Mouse (Mus musculus): ENCODE results near the gene Cradd.

Cradd gene

GRCm38 (mm10) chr10:95302211-95303163 lies 21.4 kb downstream of the Cradd start:
- no peak for DNase-seq

- DNase-seq = no peak
Measured at GRCm38 (mm10) chr10:95300178-95300793, 23.6 kb downstream of the Cradd start.

GRCm38 (mm10) chr10:95299808-95300133 lies 24.2 kb downstream of the Cradd start:
- DNase-seq = no peak

GRCm38 (mm10) chr10:95299010-95299807 lies 24.7 kb downstream of the Cradd start:
- DNase-seq = no peak

- no peak for DNase-seq
Measured at GRCm38 (mm10) chr10:95298504-95298903, 25.4 kb downstream of the Cradd start.

GRCm38 (mm10) chr10:95297690-95298104 lies 26.2 kb downstream of the Cradd start:
- no peak for DNase-seq

- DNase-seq = no peak
Measured at GRCm38 (mm10) chr10:95297024-95297423, 26.9 kb downstream of the Cradd start.

GRCm38 (mm10) chr10:95293261-95293660 lies 30.7 kb downstream of the Cradd start:
- no peak for DNase-seq

GRCm38 (mm10) chr10:95292269-95292668 lies 31.7 kb downstream of the Cradd start:
- DNase-seq = no peak

- DNase-seq = peak in 1 of 2 experiments; percentile 32
Measured at GRCm38 (mm10) chr10:95291133-95291876, 32.6 kb downstream of the Cradd start.

- no peak for DNase-seq
Measured at GRCm38 (mm10) chr10:95289819-95290218, 34.1 kb downstream of the Cradd start.

GRCm38 (mm10) chr10:95288206-95288605 lies 35.7 kb downstream of the Cradd start:
- no peak for DNase-seq

GRCm38 (mm10) chr10:95287351-95287750 lies 36.6 kb downstream of the Cradd start:
- DNase-seq = no peak

- DNase-seq = no peak
Measured at GRCm38 (mm10) chr10:95283434-95283833, 40.5 kb downstream of the Cradd start.

- DNase-seq = no peak
Measured at GRCm38 (mm10) chr10:95281996-95282395, 41.9 kb downstream of the Cradd start.

- no peak for DNase-seq
Measured at GRCm38 (mm10) chr10:95281466-95281990, 42.4 kb downstream of the Cradd start.

GRCm38 (mm10) chr10:95280327-95280726 lies 43.6 kb downstream of the Cradd start:
- no peak for DNase-seq

GRCm38 (mm10) chr10:95279459-95279858 lies 44.5 kb downstream of the Cradd start:
- no peak for DNase-seq

GRCm38 (mm10) chr10:95278085-95278484 lies 45.8 kb downstream of the Cradd start:
- no peak for DNase-seq

GRCm38 (mm10) chr10:95275488-95275887 lies 48.4 kb downstream of the Cradd start:
- DNase-seq = no peak

GRCm38 (mm10) chr10:95273226-95273625 lies 50.7 kb downstream of the Cradd start:
- no peak for DNase-seq

GRCm38 (mm10) chr10:95269151-95269550 lies 54.8 kb downstream of the Cradd start:
- DNase-seq = no peak
